Mouse (Mus musculus) inflammation-experienced regulatory T-cells, adult 6 months (primary cell): ENCODE data around the gene Olfr1484. TPM values are rescaled to one million over a fixed set of nuclear protein-coding genes. Genes with fewer than 3 reads are reported as not detected.
"Not testable (repeated sequence)": the region's sequence is repeated elsewhere in the genome, so short reads cannot be mapped to it uniquely, and the experiment has no call there.

ENCODE experiments used
- ATAC-seq: one replicate; pipeline ENCODE4 v1.8.0; 2017
- polyA plus RNA-seq, 3 experiments: library from polyadenylated mRNA; unstranded; fragments of 100-300 nt; shearing (Covaris generic); gene quantifications; one replicate each; pipeline ENCODE4 v1.2.1; 2017

Olfr1484 gene
- not detected for polyA plus RNA-seq

DNA sequence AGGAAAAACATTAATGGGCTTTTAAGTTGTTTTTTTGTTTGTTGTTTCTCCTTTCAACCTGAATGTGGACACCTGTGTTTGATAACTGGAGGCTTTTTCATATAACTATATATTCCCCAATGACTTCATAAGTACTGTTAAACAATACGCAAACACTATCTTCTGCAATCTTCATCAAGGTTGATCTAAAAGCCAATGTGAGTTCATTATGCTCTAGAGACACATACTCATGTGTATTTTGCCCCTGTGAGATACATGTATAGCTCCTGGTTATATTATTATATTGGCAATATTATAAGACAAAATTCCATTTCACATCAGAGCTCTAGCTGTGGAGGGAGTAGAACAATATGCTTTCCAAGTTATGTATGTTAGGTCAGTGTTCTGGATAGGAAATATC is at the start of gene Olfr1484:
TSS of gene Olfr1484 (plus strand) at position 301 of the 400 bp plus-strand sequence.
- ATAC-seq, result no peak

GRCm38 (mm10) chr19:13617075-13617474 is 33.8 kb downstream of the Olfr1484 start, which contains the start of gene Olfr1487:
TSS of gene Olfr1487 (plus strand) at chr19:13617375.
- not testable (repeated sequence) for ATAC-seq

DNA sequence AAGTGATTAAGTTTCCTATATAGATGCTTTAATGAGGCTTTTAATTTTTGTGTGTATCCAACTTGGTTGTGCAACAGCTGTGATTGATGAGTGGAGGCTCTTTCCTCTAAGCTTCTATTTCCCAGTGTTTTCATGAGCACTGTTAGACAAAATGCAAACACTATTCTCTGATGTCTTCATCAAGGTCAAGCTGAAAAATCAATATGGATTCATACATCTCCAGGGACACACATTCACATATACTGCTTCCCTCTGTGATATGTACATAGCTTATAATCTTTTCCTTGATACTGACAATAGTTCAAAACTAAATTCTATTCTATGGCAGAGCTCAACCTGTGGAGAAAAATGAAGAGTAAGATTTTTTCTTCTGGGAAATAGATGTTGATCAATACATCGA is 48.0 kb downstream of the Olfr1484 start, which contains the start of gene Olfr1489:
TSS of gene Olfr1489 (plus strand) at position 301 of the 400 bp plus-strand sequence.
- ATAC-seq, result no peak

Other genes with a start within 250 kb of the Olfr1484 start
- gene Olfr1466, start 244.6 kb upstream of the Olfr1484 start, polyA plus RNA-seq, result not detected
- not detected for gene Olfr1467, start 221.3 kb upstream of the Olfr1484 start, polyA plus RNA-seq
- not detected for gene Olfr1469, start 175.7 kb upstream of the Olfr1484 start, polyA plus RNA-seq
- not detected for gene Olfr1471, start 140.1 kb upstream of the Olfr1484 start, polyA plus RNA-seq
- gene Olfr1472, start 127.4 kb upstream of the Olfr1484 start, polyA plus RNA-seq, result not detected
- not detected for gene Olfr1474, start 113.9 kb upstream of the Olfr1484 start, polyA plus RNA-seq
- not detected for gene Olfr1475, start 103.3 kb upstream of the Olfr1484 start, polyA plus RNA-seq
- gene Olfr1477, start 83.0 kb upstream of the Olfr1484 start, polyA plus RNA-seq, result under 1 TPM in 1 of 3 experiments, not detected in 2; 0.16 TPM
- not detected for gene Olfr1480, start 55.6 kb upstream of the Olfr1484 start, polyA plus RNA-seq
- gene Olfr1487, start 33.9 kb downstream of the Olfr1484 start, polyA plus RNA-seq, result not detected
- not detected for gene Olfr1489, start 48.1 kb downstream of the Olfr1484 start, polyA plus RNA-seq
- not detected for gene Olfr1490, start 67.6 kb downstream of the Olfr1484 start, polyA plus RNA-seq
- not detected for gene Olfr1491, start 113.8 kb downstream of the Olfr1484 start, polyA plus RNA-seq
- not detected for gene Olfr1493-ps1, start 139.8 kb downstream of the Olfr1484 start, polyA plus RNA-seq
- gene Olfr1494, start 156.2 kb downstream of the Olfr1484 start, polyA plus RNA-seq, result not detected
- under 1 TPM in 1 of 3 experiments, not detected in 2; 0.57 TPM for gene Olfr1495, start 181.1 kb downstream of the Olfr1484 start, polyA plus RNA-seq
- gene Olfr1496, start 194.4 kb downstream of the Olfr1484 start, polyA plus RNA-seq, result not detected
- gene Olfr1497, start 214.7 kb downstream of the Olfr1484 start, polyA plus RNA-seq, result not detected
- gene Olfr1499, start 235.9 kb downstream of the Olfr1484 start, polyA plus RNA-seq, result not detected
- under 1 TPM in 2 of 3 experiments, not detected in 1; 0.35 to 0.55 TPM for gene Olfr1500, start 247.0 kb downstream of the Olfr1484 start, polyA plus RNA-seq